Mouse (Mus musculus): ENCODE measurements at regions not wholly inside any gene's neighbourhood (a gene's known extent, or its start where the extent isn't known, plus 50 kb on each side); places are given as distances from the start of the nearest gene placed in this dataset.

DNA sequence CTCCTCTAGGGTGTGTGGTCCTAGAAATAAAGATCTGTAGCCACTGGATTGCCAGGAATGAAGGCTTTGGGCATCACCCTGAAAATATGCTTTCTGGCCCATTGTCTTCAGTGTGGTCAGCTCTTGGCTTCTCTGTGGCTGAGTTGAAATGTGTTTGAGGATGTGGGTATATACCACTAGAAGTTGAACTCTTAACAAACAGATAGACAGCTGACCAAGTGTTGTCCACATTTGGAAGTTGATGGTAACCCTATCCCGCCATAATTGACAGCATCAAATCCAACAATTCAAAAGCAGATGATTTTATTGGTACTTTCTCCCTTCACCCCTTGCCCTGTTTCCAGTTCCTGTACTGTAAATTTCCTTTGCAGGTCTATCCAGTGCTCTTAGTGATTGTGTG lies 448.7 kb downstream of the Fgf9 start:
- Histone ChIP-seq H3K4me1 (no peaks in the 10 kb centered on the region), H3K36me3 (replicated peaks) (no peaks in the 10 kb centered on the region), H3K9me3 (no peaks in the 10 kb centered on the region), H3K4me3 (no peak overlapping the region), H3K27ac (no peak overlapping the region), H3K4me2 (no peak overlapping the region), H3K27me3 (replicated peaks) (no peaks in the 10 kb centered on the region), H3K9ac (no peak overlapping the region)
- whole genome bisulfite sequencing, result 97% methylated on average over 1 of the region's 1 CpGs
- no peak for ATAC-seq (replicated peaks)

DNA sequence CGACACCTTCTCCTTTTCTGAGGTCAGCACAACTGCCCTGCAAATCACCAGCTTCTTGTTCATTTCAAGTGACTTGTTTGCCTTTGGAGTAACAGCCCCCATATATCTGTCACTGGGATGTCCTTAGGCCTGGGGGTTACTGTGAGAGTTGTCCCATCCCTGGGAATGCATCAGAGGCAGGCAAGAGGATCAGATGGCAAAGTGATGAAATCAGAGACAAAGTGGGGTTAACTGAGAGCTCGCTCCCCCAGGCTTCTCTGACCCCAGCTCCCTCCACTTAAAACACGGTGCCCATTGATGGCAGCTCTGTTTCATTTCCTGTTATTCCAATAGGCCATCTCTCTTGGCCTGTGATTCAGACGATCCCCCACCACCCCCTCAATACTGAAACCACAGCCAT lies 446.2 kb downstream of the Fgf9 start:
- Histone ChIP-seq H3K27me3 (replicated peaks) (no peaks in the 10 kb centered on the region), H3K4me3 (no peak overlapping the region), H3K27ac (no peak overlapping the region), H3K9ac (no peak overlapping the region), H3K4me1 (no peaks in the 10 kb centered on the region), H3K36me3 (replicated peaks) (no peaks in the 10 kb centered on the region), H3K9me3 (no peaks in the 10 kb centered on the region), H3K4me2 (no peak overlapping the region)
- 67% methylated on average over 4 of the region's 4 CpGs for WGBS
- ATAC-seq (replicated peaks), result no peak

DNA sequence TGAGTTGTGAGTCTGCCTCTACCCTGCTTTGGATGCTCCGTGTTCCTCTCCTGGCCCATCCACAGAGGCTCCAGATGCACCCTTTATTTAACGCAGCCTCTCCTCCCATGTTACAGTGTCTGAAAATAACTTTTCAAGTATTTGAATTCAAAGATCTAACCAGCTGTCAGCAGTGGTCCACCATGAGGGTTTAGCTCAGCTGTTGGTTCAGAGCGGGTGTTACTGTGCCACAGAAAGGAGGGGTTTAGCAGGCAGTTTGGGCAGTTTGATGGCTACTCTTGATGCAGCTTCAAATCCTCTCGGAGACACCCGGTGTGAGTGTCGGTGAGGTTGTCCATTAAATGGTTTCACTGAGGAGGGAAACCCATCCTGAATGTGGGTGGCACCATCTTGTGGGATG lies 441.8 kb downstream of the Fgf9 start:
- Histone ChIP-seq H3K27me3 (replicated peaks) (no peaks in the 10 kb centered on the region), H3K9me3 (no peaks in the 10 kb centered on the region), H3K27ac (no peak overlapping the region), H3K36me3 (replicated peaks) (no peaks in the 10 kb centered on the region), H3K9ac (no peak overlapping the region), H3K4me2 (no peak overlapping the region), H3K4me1 (no peaks in the 10 kb centered on the region), H3K4me3 (no peak overlapping the region)
- no peak for ATAC-seq (replicated peaks)
- WGBS, result 93% methylated on average over 6 of the region's 6 CpGs

DNA sequence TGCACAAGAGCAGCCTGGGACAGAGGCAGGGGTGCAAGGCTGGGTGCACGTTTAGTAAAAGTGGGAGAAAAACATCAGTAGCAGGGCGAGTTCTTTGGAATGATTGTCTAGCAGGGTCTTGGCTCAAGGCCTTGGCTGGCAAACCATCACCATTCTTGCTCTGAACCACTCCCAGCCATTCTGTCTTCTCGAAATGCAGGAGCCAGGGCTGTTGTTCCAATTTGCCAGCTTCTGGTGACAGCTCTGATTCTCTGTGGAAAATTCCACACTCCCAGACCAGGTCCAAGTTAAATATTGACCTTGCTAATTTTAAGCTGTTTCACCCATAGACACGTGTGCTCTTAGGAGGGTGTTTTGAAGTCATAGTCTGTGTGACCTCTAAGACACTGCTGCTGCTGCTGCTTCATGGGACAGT lies 441.2 kb downstream of the Fgf9 start:
- ATAC-seq (replicated peaks), result no peak
- no peak overlapping the region for H3K27ac ChIP-seq
- no peaks in the 10 kb centered on the region for H3K9me3 ChIP-seq
- no peak overlapping the region for H3K9ac ChIP-seq
- no peaks in the 10 kb centered on the region for H3K27me3 ChIP-seq (replicated peaks)
- H3K36me3 ChIP-seq (replicated peaks), result no peaks in the 10 kb centered on the region
- no peak overlapping the region for H3K4me2 ChIP-seq
- H3K4me1 ChIP-seq, result no peaks in the 10 kb centered on the region
- H3K4me3 ChIP-seq, result no peak overlapping the region
- WGBS, result 70% methylated on average over 4 of the region's 4 CpGs

DNA sequence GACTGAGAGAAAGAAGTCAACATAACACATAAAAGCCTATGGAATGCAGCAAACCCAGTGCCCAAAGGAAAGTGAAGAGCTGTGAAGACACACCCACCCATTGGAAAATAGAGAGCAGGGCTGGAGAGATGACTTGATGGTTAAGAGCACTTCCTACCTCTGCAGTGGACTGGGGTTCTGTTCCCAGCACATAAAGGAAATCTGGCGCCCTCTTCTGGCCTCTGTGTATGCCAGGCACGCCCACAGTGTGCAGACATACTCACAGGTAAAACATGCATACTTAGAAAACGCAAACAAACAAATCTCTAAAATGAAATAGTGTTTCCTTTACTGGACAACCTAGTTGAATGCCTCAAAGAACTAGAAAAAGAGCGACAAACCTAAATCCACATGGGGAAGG lies 440.4 kb downstream of the Fgf9 start:
- Histone ChIP-seq H3K27ac (no peak overlapping the region), H3K27me3 (replicated peaks) (no peaks in the 10 kb centered on the region), H3K4me1 (no peaks in the 10 kb centered on the region), H3K36me3 (replicated peaks) (no peaks in the 10 kb centered on the region), H3K9ac (no peak overlapping the region), H3K4me3 (no peak overlapping the region), H3K4me2 (no peak overlapping the region), H3K9me3 (no peaks in the 10 kb centered on the region)
- 73% methylated on average over 4 of the region's 4 CpGs for WGBS
- no peak for ATAC-seq (replicated peaks)

DNA sequence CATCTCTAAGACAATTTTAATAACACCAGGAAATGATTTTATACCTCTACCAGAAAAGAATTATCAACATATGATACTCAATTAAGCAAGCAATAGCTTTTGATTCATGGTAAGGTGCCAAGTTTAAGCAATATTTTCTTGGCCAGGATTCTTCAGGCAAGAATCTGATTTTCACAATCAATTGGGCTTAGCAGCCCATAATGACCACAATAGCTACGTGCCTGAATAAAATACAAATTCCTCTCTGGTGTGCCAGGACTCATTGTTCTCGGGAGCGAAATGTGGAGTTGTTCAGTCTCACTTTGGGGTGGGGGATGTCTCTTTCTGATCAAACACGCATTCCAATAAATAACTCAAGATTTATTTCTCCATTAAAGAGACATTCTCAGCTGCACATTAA lies 438.8 kb downstream of the Fgf9 start:
- H3K4me3 ChIP-seq, result no peak overlapping the region
- no peak overlapping the region for H3K9ac ChIP-seq
- no peaks in the 10 kb centered on the region for H3K27me3 ChIP-seq (replicated peaks)
- 64% methylated on average over 4 of the region's 4 CpGs for WGBS
- H3K36me3 ChIP-seq (replicated peaks), result no peaks in the 10 kb centered on the region
- ATAC-seq (replicated peaks), result no peak
- no peaks in the 10 kb centered on the region for H3K4me1 ChIP-seq
- H3K4me2 ChIP-seq, result no peak overlapping the region
- H3K9me3 ChIP-seq, result no peaks in the 10 kb centered on the region
- no peak overlapping the region for H3K27ac ChIP-seq

DNA sequence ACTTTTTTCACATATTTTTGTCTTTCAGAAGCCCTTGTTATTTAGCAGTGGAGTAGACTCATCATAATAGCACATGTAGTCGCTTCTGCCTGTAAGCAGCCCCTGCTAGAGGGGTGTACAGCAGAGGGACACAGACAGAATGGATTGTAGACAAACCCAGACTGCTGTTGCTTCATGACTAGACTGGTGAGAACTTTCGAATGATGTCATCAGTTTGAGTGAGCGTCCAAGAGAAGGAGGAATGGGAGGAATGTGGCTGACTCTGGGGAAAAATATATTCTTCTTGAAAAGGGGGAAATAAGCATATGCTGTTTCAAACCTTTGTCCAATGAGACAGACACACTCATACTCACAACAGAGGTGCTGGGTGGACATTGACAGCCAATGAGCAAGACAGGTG lies 436.1 kb downstream of the Fgf9 start:
- no peak overlapping the region for H3K4me2 ChIP-seq
- H3K9me3 ChIP-seq, result no peaks in the 10 kb centered on the region
- H3K36me3 ChIP-seq (replicated peaks), result no peaks in the 10 kb centered on the region
- H3K27ac ChIP-seq, result no peak overlapping the region
- H3K9ac ChIP-seq, result no peak overlapping the region
- no peak for ATAC-seq (replicated peaks)
- H3K4me3 ChIP-seq, result no peak overlapping the region
- 90% methylated on average over 3 of the region's 3 CpGs for WGBS
- no peaks in the 10 kb centered on the region for H3K27me3 ChIP-seq (replicated peaks)
- no peaks in the 10 kb centered on the region for H3K4me1 ChIP-seq

DNA sequence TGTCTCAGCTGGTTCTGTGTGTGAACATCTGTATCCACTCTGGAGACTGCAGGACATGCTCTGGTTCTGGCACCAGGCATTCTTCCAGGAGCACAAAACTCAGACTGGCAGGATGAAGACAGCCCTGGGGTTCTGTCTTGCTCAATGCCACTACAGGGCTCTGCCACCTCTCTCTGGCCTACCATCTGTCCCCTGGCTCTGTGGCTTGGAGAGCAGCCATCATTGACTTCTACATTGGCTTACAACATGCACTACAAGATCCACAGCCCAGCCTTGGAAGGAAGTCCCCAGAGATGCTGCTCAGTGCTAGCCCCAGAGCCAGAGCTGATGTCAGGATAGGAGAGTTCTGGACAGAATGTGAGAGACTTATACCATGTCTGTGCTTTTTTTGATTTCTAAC lies 435.5 kb downstream of the Fgf9 start:
- H3K27me3 ChIP-seq (replicated peaks), result no peaks in the 10 kb centered on the region
- H3K36me3 ChIP-seq (replicated peaks), result no peaks in the 10 kb centered on the region
- no peak overlapping the region for H3K9ac ChIP-seq
- no peak for ATAC-seq (replicated peaks)
- H3K9me3 ChIP-seq, result no peaks in the 10 kb centered on the region
- H3K4me3 ChIP-seq, result no peak overlapping the region
- no peak overlapping the region for H3K27ac ChIP-seq
- no peak overlapping the region for H3K4me2 ChIP-seq
- H3K4me1 ChIP-seq, result no peaks in the 10 kb centered on the region

DNA sequence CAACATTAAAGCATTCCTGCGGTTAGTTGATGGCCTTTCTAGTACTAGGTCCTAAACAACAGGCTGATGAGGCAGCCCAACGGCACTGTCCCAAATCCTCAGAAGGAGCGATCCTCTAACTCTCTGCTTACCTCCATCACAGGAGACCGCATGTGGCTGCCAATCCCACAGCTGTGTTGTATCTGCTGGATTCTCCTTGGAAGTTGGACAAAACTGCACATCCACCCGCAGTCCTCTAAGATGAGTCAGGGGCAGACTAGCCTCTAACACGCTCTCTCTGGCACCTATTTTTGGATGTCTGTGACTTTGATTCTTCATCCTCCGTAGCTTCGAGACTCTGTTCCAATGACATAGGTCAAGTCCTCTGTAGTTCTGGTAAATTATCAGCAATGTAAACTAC lies 432.5 kb downstream of the Fgf9 start:
- Histone ChIP-seq H3K9me3 (no peaks in the 10 kb centered on the region), H3K9ac (no peak overlapping the region), H3K36me3 (replicated peaks) (no peaks in the 10 kb centered on the region), H3K4me3 (no peak overlapping the region), H3K4me1 (peaks cover 4% of the 10 kb centered on the region; the same call in 1 of the 2 replicates), H3K27ac (no peak overlapping the region), H3K4me2 (no peak overlapping the region), H3K27me3 (replicated peaks) (no peaks in the 10 kb centered on the region)
- 95% methylated on average over 8 of the region's 8 CpGs for WGBS
- ATAC-seq (replicated peaks), result no peak

DNA sequence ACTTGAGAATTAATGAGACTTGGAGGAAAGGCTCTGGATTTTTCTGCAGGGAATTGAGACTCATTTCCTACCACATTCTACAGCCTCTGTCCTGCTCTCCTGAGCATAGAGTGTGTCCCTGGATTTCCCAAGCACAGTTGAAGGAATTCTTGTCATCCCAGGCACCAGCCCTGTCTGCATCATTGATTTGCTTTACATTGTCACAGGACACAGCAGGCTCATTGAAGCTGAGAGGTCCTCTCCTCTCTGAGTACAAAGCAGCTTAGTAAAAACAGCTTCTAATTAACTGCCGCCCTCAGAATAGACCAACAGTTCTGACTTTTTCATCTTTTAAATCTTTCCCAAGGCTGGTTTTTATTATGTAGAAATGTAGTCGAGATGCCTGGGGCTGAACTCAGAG lies 429.7 kb downstream of the Fgf9 start:
- no peak overlapping the region for H3K9ac ChIP-seq
- ATAC-seq (replicated peaks), result 0 out of 2 replicates have a peak, but pooled peaks have one; percentile 37
- no peak overlapping the region for H3K4me3 ChIP-seq
- H3K36me3 ChIP-seq (replicated peaks), result no peaks in the 10 kb centered on the region
- WGBS, result 2% methylated on average over 2 of the region's 2 CpGs
- no peak overlapping the region for H3K4me2 ChIP-seq
- H3K27me3 ChIP-seq (replicated peaks), result no peaks in the 10 kb centered on the region
- no peak overlapping the region for H3K27ac ChIP-seq
- H3K4me1 ChIP-seq, result peaks cover 4% of the 10 kb centered on the region; the same call in 1 of the 2 replicates
- H3K9me3 ChIP-seq, result no peaks in the 10 kb centered on the region

DNA sequence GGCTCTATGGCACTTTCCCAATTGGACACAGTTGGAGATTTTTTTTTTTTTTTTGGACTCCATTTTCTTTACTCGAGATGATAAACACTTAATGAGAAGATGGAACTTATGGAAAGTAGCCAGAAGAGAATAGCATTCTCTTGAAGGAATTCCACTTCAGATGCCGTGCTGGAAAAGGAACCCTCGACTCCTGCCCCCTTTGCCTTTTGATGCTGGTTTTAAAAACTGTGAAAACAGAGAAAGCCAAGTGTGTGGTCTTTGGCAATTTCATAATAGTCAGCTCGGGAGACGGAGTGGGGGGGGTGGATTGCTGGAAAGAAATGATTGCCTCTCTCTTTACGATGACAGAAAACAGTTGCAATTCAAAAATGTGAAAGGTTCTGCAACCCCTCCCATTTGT lies 429.2 kb downstream of the Fgf9 start:
- Histone ChIP-seq H3K9me3 (no peaks in the 10 kb centered on the region), H3K27ac (no peak overlapping the region), H3K9ac (no peak overlapping the region), H3K36me3 (replicated peaks) (no peaks in the 10 kb centered on the region), H3K4me2 (no peak overlapping the region), H3K4me1 (peaks cover 4% of the 10 kb centered on the region; the same call in 1 of the 2 replicates), H3K27me3 (replicated peaks) (no peaks in the 10 kb centered on the region), H3K4me3 (no peak overlapping the region)
- ATAC-seq (replicated peaks), result no peak
- WGBS, result 16% methylated on average over 6 of the region's 6 CpGs

DNA sequence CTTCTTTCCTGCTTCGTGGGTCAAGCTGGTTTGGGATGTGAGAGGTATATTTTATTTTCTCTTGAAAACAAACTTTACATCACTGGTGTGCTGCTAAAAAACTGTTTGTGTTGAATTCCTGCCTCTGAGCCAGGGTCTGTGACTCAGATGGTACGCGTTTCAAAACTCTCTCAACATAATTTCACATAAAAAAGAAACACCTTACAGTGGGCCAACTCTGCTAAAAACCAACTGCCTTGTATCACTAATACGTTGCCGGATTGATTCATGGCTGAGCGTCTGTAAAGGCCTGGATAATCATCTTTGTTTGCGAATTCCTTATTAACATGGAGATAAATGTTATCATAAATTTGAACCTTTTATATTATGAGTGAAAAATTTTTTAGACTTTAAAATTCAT lies 428.7 kb downstream of the Fgf9 start:
- no peaks in the 10 kb centered on the region for H3K36me3 ChIP-seq (replicated peaks)
- no peak overlapping the region for H3K4me2 ChIP-seq
- no peaks in the 10 kb centered on the region for H3K27me3 ChIP-seq (replicated peaks)
- peaks cover 4% of the 10 kb centered on the region; the same call in 1 of the 2 replicates for H3K4me1 ChIP-seq
- ATAC-seq (replicated peaks), result no peak
- no peak overlapping the region for H3K27ac ChIP-seq
- no peak overlapping the region for H3K9ac ChIP-seq
- H3K9me3 ChIP-seq, result no peaks in the 10 kb centered on the region
- H3K4me3 ChIP-seq, result no peak overlapping the region
- WGBS, result 86% methylated on average over 7 of the region's 7 CpGs

DNA sequence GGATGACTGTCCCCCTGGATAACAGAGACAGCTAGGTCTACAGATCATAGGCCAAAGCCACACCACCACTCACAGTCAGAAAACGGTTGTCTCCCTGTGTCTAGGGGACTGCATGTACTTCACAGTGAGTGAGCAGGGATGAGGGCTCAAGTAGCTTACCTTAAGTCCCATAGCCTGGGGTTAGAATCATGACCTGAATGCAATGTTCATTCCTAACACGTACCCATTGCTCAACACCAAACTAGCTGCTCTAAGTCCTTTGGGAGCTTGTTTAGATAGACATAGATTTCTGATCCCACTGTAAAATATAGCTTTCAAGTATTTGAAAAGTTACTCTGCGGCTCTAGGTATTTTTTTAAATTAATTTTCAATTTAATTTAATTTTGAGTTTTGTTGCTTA lies 426.6 kb downstream of the Fgf9 start:
- Histone ChIP-seq H3K9me3 (no peaks in the 10 kb centered on the region), H3K4me1 (peaks cover 4% of the 10 kb centered on the region; the same call in 1 of the 2 replicates), H3K4me3 (no peak overlapping the region), H3K27ac (no peak overlapping the region), H3K9ac (no peak overlapping the region), H3K4me2 (no peak overlapping the region), H3K27me3 (replicated peaks) (no peaks in the 10 kb centered on the region), H3K36me3 (replicated peaks) (no peaks in the 10 kb centered on the region)
- 88% methylated on average over 3 of the region's 3 CpGs for WGBS
- no peak for ATAC-seq (replicated peaks)

All from midbrain, embryonic 15.5 days (tissue).